Mouse (Mus musculus) liver, embryonic 11.5 days (tissue): ENCODE results near the gene Ptgis. TPM values are rescaled to one million over a fixed set of nuclear protein-coding genes. Genes with fewer than 3 reads are reported as not detected.

Experiments
- ATAC-seq: fragments of 200-750 bp; cut with Nextera tagmentation; replicated peaks from 2 replicates; pipeline ENCODE4 v1.8.0; 2017; ENCODE audit warnings: moderate number of reproducible peaks, mild to moderate bottlenecking, moderate TSS enrichment, moderate library complexity; ENCODE audit not compliant: low FRiP score
- DNase-seq: peaks from one replicate; pipeline ENCODE4 v3.0.0-alpha.2; 2017; ENCODE audit warnings: low spot score
- H3K27ac ChIP-seq: fragments of 300-500 bp; sonication (generic); 2 replicates; pipeline ENCODE4 v1.5.1; 2014; ENCODE audit warnings: mild to moderate bottlenecking, low read depth, low read length, control low read depth
- H3K27me3 ChIP-seq: fragments of 300-500 bp; sonication (generic); replicated peaks from 2 replicates; pipeline ENCODE4 v1.6.1; 2014; ENCODE audit warnings: low read length, mixed read lengths; ENCODE audit not compliant: control insufficient read depth, insufficient read depth
- H3K36me3 ChIP-seq: fragments of 300-500 bp; sonication (generic); 2 replicates; pipeline ENCODE4 v1.6.1; 2014; ENCODE audit warnings: mild to moderate bottlenecking, low read length, moderate library complexity, mixed read lengths; ENCODE audit not compliant: control insufficient read depth, insufficient read depth
- H3K4me1 ChIP-seq: fragments of 300-500 bp; sonication (generic); replicated peaks from 2 replicates; pipeline ENCODE4 v1.6.1; 2014; ENCODE audit warnings: low read length, mixed read lengths; ENCODE audit not compliant: control insufficient read depth, insufficient read depth
- H3K4me2 ChIP-seq: fragments of 300-500 bp; sonication (generic); 2 replicates; pipeline ENCODE4 v1.6.1; 2014; ENCODE audit warnings: mild to moderate bottlenecking, control low read depth, moderate library complexity
- H3K4me3 ChIP-seq: fragments of 300-500 bp; sonication (generic); 2 replicates; pipeline ENCODE4 v1.5.1; 2014; ENCODE audit warnings: low read depth, low read length, control low read depth
- H3K9ac ChIP-seq: fragments of 300-500 bp; sonication (generic); 2 replicates; pipeline ENCODE4 v1.6.1; 2014; ENCODE audit warnings: low read depth, low read length, control low read depth
- H3K9me3 ChIP-seq: fragments of 300-500 bp; sonication (generic); 2 replicates; pipeline ENCODE4 v1.6.1; 2016; ENCODE audit warnings: low read length, inconsistent platforms, mixed read lengths; ENCODE audit not compliant: control insufficient read depth
- WGBS: fragments of 180-500 bp; shearing (Covaris S2); extraction: QIAGEN DNeasy Blood & Tissue Kit; methylation state at CpG from one replicate; pipeline ENCODE4 v1.1.7; 2014; 5-methylcytosine and 5-hydroxymethylcytosine counted together
- polyA plus RNA-seq: library from polyadenylated mRNA; unstranded; fragments of >200 nt; fragmentation: Nextera tagmentation; extraction: Ambion mirVana; gene quantifications from 2 replicates; pipeline ENCODE4 v1.2.1, GENCODE M21; 2014

The Ptgis gene
- polyA plus RNA-seq, 1 experiment from 2014 or later = 7.7 TPM

DNA sequence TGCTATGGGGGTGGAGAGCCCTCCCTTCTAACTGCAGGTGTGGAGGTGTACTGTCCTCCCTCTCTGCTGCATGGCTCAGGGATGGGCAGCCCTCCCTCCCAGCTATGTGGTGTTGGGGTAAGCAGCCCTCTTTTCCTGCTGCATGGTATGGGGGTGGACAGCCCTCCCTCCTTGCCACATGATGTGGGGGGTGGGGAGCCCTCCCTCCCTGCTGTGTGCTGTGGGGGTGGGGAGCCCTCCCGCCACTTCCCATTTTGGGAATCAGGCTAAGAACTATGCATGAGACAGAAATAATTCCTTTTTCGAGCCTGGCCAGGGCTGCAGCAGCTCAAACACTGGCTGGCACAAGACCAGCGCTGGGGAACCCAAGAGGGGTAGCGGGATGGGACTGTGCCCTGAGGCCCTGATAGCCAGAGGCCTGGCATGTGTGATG, 84.8 kb downstream of the Ptgis start:
- no peak for DNase-seq

GRCm38 (mm10) chr2:167150880-167151279, 89.5 kb downstream of the Ptgis start:
- H3K27ac ChIP-seq = no peak overlapping the region
- WGBS = 89% methylated on average over 6 of the region's 6 CpGs
- no peak overlapping the region for H3K4me2 ChIP-seq
- DNase-seq = no peak
- no peaks in the 10 kb centered on the region for H3K9me3 ChIP-seq
- peaks cover 5% of the 10 kb centered on the region; the same call in 1 of the 2 replicates for H3K27me3 ChIP-seq
- no peaks in the 10 kb centered on the region for H3K4me1 ChIP-seq
- no peaks in the 10 kb centered on the region for H3K36me3 ChIP-seq
- no peak for ATAC-seq
- no peak overlapping the region for H3K9ac ChIP-seq
- H3K4me3 ChIP-seq = no peak overlapping the region

More for the DNA sequence above, 84.8 kb downstream of the Ptgis start:
- H3K4me1 ChIP-seq = no peaks in the 10 kb centered on the region
- H3K27me3 ChIP-seq = peaks cover 5% of the 10 kb centered on the region; the same call in 1 of the 2 replicates
- no peak overlapping the region for H3K27ac ChIP-seq
- H3K36me3 ChIP-seq = no peaks in the 10 kb centered on the region
- whole genome bisulfite sequencing = 56% methylated on average over 4 of the region's 4 CpGs
- no peaks in the 10 kb centered on the region for H3K9me3 ChIP-seq
- no peak for ATAC-seq
- no peak overlapping the region for H3K4me3 ChIP-seq
- H3K9ac ChIP-seq = no peak overlapping the region
- H3K4me2 ChIP-seq = no peak overlapping the region

GRCm38 (mm10) chr2:167150135-167150534, 90.3 kb downstream of the Ptgis start:
- DNase-seq (no peak), ATAC-seq (no peak)
- no peak overlapping the region for H3K9ac ChIP-seq
- no peak overlapping the region for H3K4me2 ChIP-seq
- H3K27ac ChIP-seq = no peak overlapping the region
- WGBS = 88% methylated on average over 7 of the region's 7 CpGs
- H3K4me3 ChIP-seq = no peak overlapping the region
- no peaks in the 10 kb centered on the region for H3K9me3 ChIP-seq
- H3K4me1 ChIP-seq = no peaks in the 10 kb centered on the region
- no peaks in the 10 kb centered on the region for H3K36me3 ChIP-seq
- peaks cover 5% of the 10 kb centered on the region for H3K27me3 ChIP-seq

DNA sequence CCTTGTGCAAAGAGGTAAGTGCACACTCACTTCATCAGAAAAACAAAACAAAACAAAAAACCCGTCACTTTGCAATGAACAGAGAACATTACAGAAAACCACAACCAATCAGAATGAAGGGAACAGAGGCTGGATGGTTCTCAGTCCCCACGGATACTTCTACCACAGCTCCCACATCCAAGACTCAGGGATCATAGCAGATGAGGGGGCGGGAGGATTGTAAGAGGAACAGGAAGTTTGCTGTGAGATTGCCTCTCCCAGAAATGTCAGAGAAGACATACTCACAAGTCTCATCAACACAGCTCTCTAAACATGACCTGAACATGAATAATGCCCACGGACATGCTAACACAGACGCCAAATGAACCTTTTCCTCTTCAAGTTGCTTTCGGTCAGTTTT, 91.4 kb downstream of the Ptgis start:
- Histone ChIP-seq H3K27me3 (peaks cover 16% of the 10 kb centered on the region), H3K4me3 (no peak overlapping the region), H3K4me2 (no peak overlapping the region), H3K27ac (no peak overlapping the region), H3K9ac (no peak overlapping the region), H3K9me3 (no peaks in the 10 kb centered on the region), H3K4me1 (no peaks in the 10 kb centered on the region), H3K36me3 (no peaks in the 10 kb centered on the region)
- WGBS = 81% methylated on average over 6 of the region's 6 CpGs
- ATAC-seq (no peak), DNase-seq (no peak)

DNA sequence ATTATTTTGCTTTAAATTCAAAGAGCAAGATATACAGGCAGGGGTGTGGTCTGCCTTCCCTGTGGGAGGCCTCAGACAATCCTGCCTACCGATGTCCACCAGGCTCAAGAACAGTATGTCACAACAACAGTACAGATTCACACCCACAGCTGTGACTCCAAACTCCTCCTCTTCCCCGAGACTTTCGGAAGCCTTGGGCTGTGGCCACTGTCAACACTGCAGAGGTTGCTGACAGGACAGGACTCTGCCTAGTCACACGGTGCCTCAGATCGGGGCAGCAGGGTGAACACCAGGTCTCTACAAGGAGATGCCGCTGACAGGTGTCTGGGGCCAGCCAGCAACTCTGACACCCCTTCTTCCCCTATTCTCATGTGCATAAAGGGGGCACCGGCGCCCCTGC, 92.7 kb downstream of the Ptgis start:
- H3K27me3 ChIP-seq = peaks cover 21% of the 10 kb centered on the region
- no peaks in the 10 kb centered on the region for H3K9me3 ChIP-seq
- H3K4me1 ChIP-seq = no peaks in the 10 kb centered on the region
- no peaks in the 10 kb centered on the region for H3K36me3 ChIP-seq
- 73% methylated on average over 8 of the region's 8 CpGs for WGBS
- H3K4me3 ChIP-seq = no peak overlapping the region
- ATAC-seq (no peak), DNase-seq (no peak)
- H3K4me2 ChIP-seq = no peak overlapping the region
- no peak overlapping the region for H3K27ac ChIP-seq
- no peak overlapping the region for H3K9ac ChIP-seq

DNA sequence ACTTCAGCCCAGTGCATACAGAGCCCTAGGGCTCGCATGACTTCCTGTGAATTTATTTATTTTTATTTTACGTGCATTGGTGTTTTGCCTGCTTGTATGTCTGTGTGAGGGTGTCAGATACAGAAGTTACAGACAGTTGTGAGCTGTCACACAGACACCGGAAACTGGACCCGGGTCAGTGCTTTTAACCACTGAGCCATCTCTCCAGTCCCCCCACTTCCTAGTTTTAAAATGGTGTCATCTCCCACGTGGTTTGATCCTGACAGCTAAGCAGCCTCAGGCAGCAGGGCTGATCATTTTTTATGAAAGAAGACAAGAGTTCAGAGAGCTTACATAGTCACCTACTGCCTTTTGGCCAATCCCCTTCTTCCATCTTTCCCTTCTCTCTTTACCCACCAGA, 94.5 kb downstream of the Ptgis start:
- Histone ChIP-seq H3K9me3 (no peaks in the 10 kb centered on the region), H3K27me3 (peaks cover 21% of the 10 kb centered on the region), H3K4me3 (no peak overlapping the region), H3K4me2 (no peak overlapping the region), H3K4me1 (peaks cover 12% of the 10 kb centered on the region), H3K27ac (no peak overlapping the region), H3K9ac (no peak overlapping the region), H3K36me3 (no peaks in the 10 kb centered on the region)
- ATAC-seq (no peak), DNase-seq (no peak)
- WGBS = 57% methylated on average over 5 of the region's 5 CpGs

GRCm38 (mm10) chr2:167144439-167145307, 95.7 kb downstream of the Ptgis start:
- DNase-seq = no peak
- no peaks in the 10 kb centered on the region for H3K9me3 ChIP-seq
- no peaks in the 10 kb centered on the region for H3K36me3 ChIP-seq
- no peak overlapping the region for H3K4me2 ChIP-seq
- WGBS = 16% methylated on average over 14 of the region's 14 CpGs
- no peak overlapping the region for H3K27ac ChIP-seq
- H3K27me3 ChIP-seq = peaks cover 28% of the 10 kb centered on the region
- H3K9ac ChIP-seq = no peak overlapping the region
- no peak overlapping the region for H3K4me3 ChIP-seq
- peaks cover 12% of the 10 kb centered on the region for H3K4me1 ChIP-seq
- no peak for ATAC-seq

- peaks cover 36% of the 10 kb centered on the region for H3K27me3 ChIP-seq
Observed at GRCm38 (mm10) chr2:167143914-167144313, 96.5 kb downstream of the Ptgis start.

DNA sequence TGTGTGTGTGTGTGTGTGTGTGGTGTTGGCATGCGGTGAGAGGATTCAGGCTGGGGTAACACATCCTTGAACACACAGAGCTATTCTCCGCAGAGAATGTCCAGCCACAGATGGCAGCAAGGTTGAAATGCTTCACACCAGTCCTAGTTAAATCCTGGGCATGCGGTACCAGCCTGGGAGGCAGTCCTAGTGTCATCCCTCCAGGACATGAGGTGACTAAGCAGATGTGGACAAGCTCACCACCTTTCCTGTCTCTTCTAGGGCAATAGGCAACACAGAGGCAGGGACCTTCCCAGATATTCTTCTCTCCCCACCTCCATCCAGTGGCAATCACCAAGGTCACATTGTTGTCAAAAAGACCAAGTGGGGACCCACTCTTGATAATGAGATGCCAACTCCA, 98.1 kb downstream of the Ptgis start:
- Histone ChIP-seq H3K27ac (no peak overlapping the region), H3K9me3 (no peaks in the 10 kb centered on the region), H3K9ac (no peak overlapping the region), H3K4me2 (no peak overlapping the region), H3K4me1 (peaks cover 12% of the 10 kb centered on the region), H3K36me3 (no peaks in the 10 kb centered on the region), H3K4me3 (no peak overlapping the region), H3K27me3 (peaks cover 42% of the 10 kb centered on the region)
- 82% methylated on average over 3 of the region's 3 CpGs for WGBS
- no peak for DNase-seq
- no peak for ATAC-seq

More at GRCm38 (mm10) chr2:167143914-167144313, 96.5 kb downstream of the Ptgis start:
- Histone ChIP-seq H3K9ac (no peak overlapping the region), H3K4me1 (peaks cover 12% of the 10 kb centered on the region), H3K36me3 (no peaks in the 10 kb centered on the region), H3K4me2 (no peak overlapping the region), H3K9me3 (no peaks in the 10 kb centered on the region), H3K27ac (no peak overlapping the region), H3K4me3 (no peak overlapping the region)
- 57% methylated on average over 2 of the region's 2 CpGs for WGBS
- no peak for DNase-seq
- no peak for ATAC-seq
